In the genomic region with DNA sequence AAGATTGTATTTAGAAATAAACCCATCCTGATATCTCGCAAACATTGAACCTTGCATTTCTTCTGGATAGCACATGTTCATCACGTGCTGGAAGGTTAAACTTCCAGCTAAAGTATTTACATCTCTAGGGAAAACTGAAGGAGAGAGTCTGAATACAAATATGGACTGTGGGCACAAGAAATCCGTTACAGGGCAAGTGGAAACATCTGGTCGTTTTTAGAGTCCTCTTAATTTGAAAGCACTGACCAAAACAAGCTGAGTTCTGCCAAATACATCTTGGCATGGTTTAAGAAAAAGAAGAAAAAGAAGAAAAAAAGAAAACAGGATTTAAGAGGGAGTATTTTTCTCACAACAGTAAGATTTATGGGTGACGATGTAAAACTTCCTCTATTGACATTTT, we compare ENCODE assay signal across 26 mouse cellular contexts. TPM values are rescaled to one million over a fixed set of nuclear protein-coding genes. Genes with fewer than 3 reads are reported as not detected.
A peak's percentile ranks its signal among the peaks of the same experiment; 100 is the strongest.
DNase-seq lines count a peak whose midpoint lies in the region; ATAC-seq and TF ChIP-seq lines count a peak whose summit lies in the region.
"Had no signal": no experiment of that assay in that cellular context is flagged by ENCODE, and none has a peak within 500 bp of the region (broad histone marks: within the 10 kb centered on the region; RNA-seq: fewer than 3 reads in every experiment).

No protein-coding gene starts in this region.

- no peak for ATAC-seq in hindbrain, embryonic 15.5 days (ENCODE audit: low FRiP score, low read depth)
- ATAC-seq in hindbrain, embryonic 12.5 days (ENCODE audit: low FRiP score) = no peak
- ATAC-seq in neural tube, embryonic 13.5 days (ENCODE audit: low read depth) = no peak
- ATAC-seq: forebrain, embryonic 15.5 days had no signal

- peak overlapping the region; percentile 74 for H3K4me3 ChIP-seq in cerebellum, adult 2 months (replicated peaks; ENCODE audit: insufficient read depth, low read depth, low read length)
- 0 out of 2 replicates have a peak overlapping the region, but pooled peaks have one; percentile 83 for H3K4me3 ChIP-seq in hindbrain, embryonic 15.5 days
- H3K4me3 ChIP-seq in hindbrain, embryonic 12.5 days = no peak overlapping the region
- no peak overlapping the region for H3K4me3 ChIP-seq in neural tube, embryonic 13.5 days
- H3K4me3 ChIP-seq: embryonic facial prominence, embryonic 15.5 days; forebrain, embryonic 15.5 days; heart, adult 2 months; heart, embryonic 13.5 days; kidney, embryonic 15.5 days; limb, embryonic 15.5 days; liver, embryonic 15.5 days; myocyte had no signal

- H3K27me3 ChIP-seq in cerebellum, adult 2 months (ENCODE audit: control insufficient read depth, insufficient read depth, low read length) = no peaks in the 10 kb centered on the region
- peaks cover 6% of the 10 kb centered on the region; the same call in 1 of the 2 replicates for H3K27me3 ChIP-seq in hindbrain, embryonic 15.5 days
- H3K27me3 ChIP-seq in hindbrain, embryonic 12.5 days = peaks cover 33% of the 10 kb centered on the region
- peaks cover 47% of the 10 kb centered on the region for H3K27me3 ChIP-seq in neural tube, embryonic 13.5 days

- no peaks in the 10 kb centered on the region for H3K36me3 ChIP-seq in hindbrain, embryonic 15.5 days
- H3K36me3 ChIP-seq in hindbrain, embryonic 12.5 days = no peaks in the 10 kb centered on the region
- H3K36me3 ChIP-seq in neural tube, embryonic 13.5 days = no peaks in the 10 kb centered on the region
- H3K36me3 ChIP-seq: embryonic facial prominence, embryonic 15.5 days; forebrain, embryonic 15.5 days; heart, embryonic 13.5 days; kidney, embryonic 15.5 days; limb, embryonic 15.5 days; liver, embryonic 15.5 days had no signal

- H3K9ac ChIP-seq in hindbrain, embryonic 15.5 days = no peak overlapping the region
- H3K9ac ChIP-seq in hindbrain, embryonic 12.5 days = no peak overlapping the region
- H3K9ac ChIP-seq in neural tube, embryonic 13.5 days = no peak overlapping the region
- H3K9ac ChIP-seq: embryonic facial prominence, embryonic 15.5 days; forebrain, embryonic 15.5 days; heart, embryonic 13.5 days; kidney, embryonic 15.5 days; limb, embryonic 15.5 days; liver, embryonic 15.5 days had no signal

- no peak for DNase-seq in cerebellum, adult 2 months
- no peak for DNase-seq in cerebellum, adult 11 months
- DNase-seq in neural tube, embryonic 10.5 days (ENCODE audit: extremely low spot score, low spot score) = no peak
- no peak for DNase-seq in ovary, postnatal 10 days (ENCODE audit: low spot score)
- no peak for DNase-seq in kidney, postnatal 4 days
- DNase-seq: adrenal gland, postnatal 36 days; cerebellum, postnatal 10 days; gastrocnemius, postnatal 25 days; heart, adult 2 months; heart, postnatal 14 days; kidney, adult 11 months; layer of hippocampus, adult 9-11 months; left cerebral cortex, postnatal 4 days; lung, postnatal 4 days; spleen, adult 18-20 months; thymus, postnatal 14 days had no signal

- peak overlapping the region; percentile 88 for H3K4me2 ChIP-seq in hindbrain, embryonic 15.5 days
- H3K4me2 ChIP-seq in hindbrain, embryonic 12.5 days (replicated peaks) = no peak overlapping the region
- H3K4me2 ChIP-seq in neural tube, embryonic 13.5 days = peak overlapping the region; percentile 91; the same call in 1 of the 2 replicates
- H3K4me2 ChIP-seq: embryonic facial prominence, embryonic 15.5 days; forebrain, embryonic 15.5 days; heart, embryonic 13.5 days; kidney, embryonic 15.5 days; limb, embryonic 15.5 days; liver, embryonic 15.5 days had no signal

- H3K27ac ChIP-seq in cerebellum, adult 2 months (ENCODE audit: insufficient read depth, low read length) = no peak overlapping the region
- no peak overlapping the region for H3K27ac ChIP-seq in hindbrain, embryonic 15.5 days (replicated peaks)
- H3K27ac ChIP-seq in hindbrain, embryonic 12.5 days = no peak overlapping the region
- H3K27ac ChIP-seq in neural tube, embryonic 13.5 days (replicated peaks) = no peak overlapping the region
- H3K27ac ChIP-seq: embryonic facial prominence, embryonic 15.5 days; forebrain, embryonic 15.5 days; heart, adult 2 months; heart, embryonic 13.5 days; kidney, embryonic 15.5 days; limb, embryonic 15.5 days; liver, embryonic 15.5 days had no signal

- WGBS in cerebellum, adult 2 months = 16% methylated on average over 5 of the region's 5 CpGs
- 63% methylated on average over 5 of the region's 5 CpGs for WGBS in hindbrain, embryonic 15.5 days
- WGBS in hindbrain, embryonic 12.5 days = 64% methylated on average over 5 of the region's 5 CpGs
- 62% methylated on average over 5 of the region's 5 CpGs for WGBS in neural tube, embryonic 13.5 days

- no peak for TF ChIP-seq CTCF in cerebellum, adult 2 months (IDR thresholded peaks at IDR 0.05; ENCODE audit: borderline replicate concordance, insufficient read depth, low read depth, low read length)

- peaks cover 10% of the 10 kb centered on the region for H3K4me1 ChIP-seq in cerebellum, adult 2 months (ENCODE audit: control insufficient read depth, insufficient read depth, low read length)
- H3K4me1 ChIP-seq in hindbrain, embryonic 15.5 days (replicated peaks) = peaks cover 21% of the 10 kb centered on the region; the same call in 1 of the 2 replicates
- H3K4me1 ChIP-seq in hindbrain, embryonic 12.5 days = peaks cover 15% of the 10 kb centered on the region
- H3K4me1 ChIP-seq in neural tube, embryonic 13.5 days (replicated peaks) = peaks cover 27% of the 10 kb centered on the region
- H3K4me1 ChIP-seq: liver, embryonic 15.5 days had no signal

- no peak for TF ChIP-seq POLR2A in cerebellum, adult 2 months (IDR thresholded peaks at IDR 0.05; ENCODE audit: borderline replicate concordance, insufficient read depth, low read length)

- H3K9me3 ChIP-seq in hindbrain, embryonic 15.5 days = no peaks in the 10 kb centered on the region
- H3K9me3 ChIP-seq in hindbrain, embryonic 12.5 days (replicated peaks) = no peaks in the 10 kb centered on the region
- no peaks in the 10 kb centered on the region for H3K9me3 ChIP-seq in neural tube, embryonic 13.5 days
- H3K9me3 ChIP-seq: embryonic facial prominence, embryonic 15.5 days; forebrain, embryonic 15.5 days; heart, embryonic 13.5 days; kidney, embryonic 15.5 days; limb, embryonic 15.5 days; liver, embryonic 15.5 days had no signal

RNA-seq across cellular contexts. Expression of gene Trhde, which starts 3.9 kb away (rescaled TPM):
- polyA plus RNA-seq in cerebellum, adult 2 months (2012; rRNA removed) = 16.9 and 18.9 TPM in 2 replicates
- polyA plus RNA-seq in hindbrain, embryonic 15.5 days (2015; fragmentation: Nextera tagmentation; extraction: Ambion mirVana) = 8.4 and 9.7 TPM in 2 replicates
- 3.7 and 4.1 TPM in 2 replicates for polyA plus RNA-seq in hindbrain, embryonic 12.5 days (2016; fragmentation: Nextera tagmentation; extraction: Ambion mirVana)
- 4.4 and 4.5 TPM in 2 replicates for polyA plus RNA-seq in neural tube, embryonic 13.5 days (2015; fragmentation: Nextera tagmentation; extraction: Ambion mirVana)
- polyA plus RNA-seq: heart, embryonic 13.5 days; liver, embryonic 15.5 days had no signal

Comparison
In these comparisons a context has a peak if more than half of its experiments do, and no peak if none do; other contexts are left out.
1. H3K4me3 ChIP-seq: peak in cerebellum, adult 2 months (single experiment) and hindbrain, embryonic 15.5 days (single experiment); none in hindbrain, embryonic 12.5 days (single experiment) and neural tube, embryonic 13.5 days (single experiment).